Mouse (Mus musculus): ENCODE data around the gene Anapc15. TPM values are rescaled to one million over a fixed set of nuclear protein-coding genes. Genes with fewer than 3 reads are reported as not detected.
"Not testable (repeated sequence)": the region's sequence is repeated elsewhere in the genome, so short reads cannot be mapped to it uniquely, and the experiment has no call there.

The Anapc15 gene
- total RNA-seq, 4 experiments from 2014 or later = 17.8 to 28.6 (median 26.0) TPM

GRCm38 (mm10) chr7:101949008-101949407, 85.5 kb downstream of the Anapc15 start:
- DNase-seq (ENCODE audit: low spot score in 2 of 2) = not testable (repeated sequence)

Small RNA genes lying within 50 kb of the gene (microRNA-seq; reads per million reads assigned to microRNA genes)
- not detected for gene Gm22655

Other genes starting within 250 kb of the Anapc15 start
- gene Clpb, start 200.1 kb upstream of the Anapc15 start, total RNA-seq (2022) = 10 to 100 TPM; 60.4 to 77.8 (median 69.2) TPM
- not detected for gene Phox2a, start 45.4 kb upstream of the Anapc15 start, total RNA-seq (2022)
- gene Inppl1, start 25.5 kb upstream of the Anapc15 start, total RNA-seq (2022) = 100 to 1,000 TPM in 2 of 4 experiments, 10 to 100 TPM in 2; 75.1 to 104 (median 99.5) TPM
- gene Folr2, start 6.5 kb upstream of the Anapc15 start, total RNA-seq (2022) = 1 to 10 TPM in 2 of 4 experiments, under 1 TPM in 2; 0.53 to 2.6 (median 1.2) TPM
- 1 to 10 TPM; 1.1 to 1.6 (median 1.3) TPM for gene Folr1, start 7.1 kb downstream of the Anapc15 start, total RNA-seq (2022)
- 100 to 1,000 TPM in 1 of 4 experiments, 10 to 100 TPM in 3; 92.8 to 102 (median 96.2) TPM for gene Lamtor1, start 42.2 kb downstream of the Anapc15 start, total RNA-seq (2022)
- gene Tomt, start 42.6 kb downstream of the Anapc15 start, total RNA-seq (2022) = not detected
- 1 to 10 TPM; 3.0 to 4.3 (median 3.8) TPM for gene Lrrc51, start 70.2 kb downstream of the Anapc15 start, total RNA-seq (2022)
- 10 to 100 TPM; 46.9 to 56.4 (median 51.8) TPM for gene Numa1, start 70.4 kb downstream of the Anapc15 start, total RNA-seq (2022)
- gene Il18bp, start 155.0 kb downstream of the Anapc15 start, total RNA-seq (2022) = 1 to 10 TPM in 3 of 4 experiments, under 1 TPM in 1; 0.82 to 2.7 (median 1.7) TPM
- 10 to 100 TPM; 25.1 to 29.6 (median 27.5) TPM for gene Rnf121, start 201.8 kb downstream of the Anapc15 start, total RNA-seq (2022)
- 1 to 10 TPM; 2.9 to 6.4 (median 3.2) TPM for gene Xndc1, start 201.8 kb downstream of the Anapc15 start, total RNA-seq (2022)
- gene Xntrpc, start 202.0 kb downstream of the Anapc15 start, total RNA-seq (2022) = 1 to 10 TPM in 1 of 4 experiments, under 1 TPM in 3; 0.22 to 1.1 (median 0.76) TPM
- gene Trpc2, start 219.4 kb downstream of the Anapc15 start, total RNA-seq (2022) = under 1 TPM in 2 of 4 experiments, not detected in 2; 0.21 to 0.56 TPM
- gene Art1, start 238.0 kb downstream of the Anapc15 start, total RNA-seq (2022) = 100 to 1,000 TPM; 502 to 604 (median 539) TPM
- gene Art5, start 245.8 kb downstream of the Anapc15 start, total RNA-seq (2022) = 10 to 100 TPM; 20.6 to 32.3 (median 29.4) TPM

Measured in gastrocnemius, adult 8-10 months (tissue).